Mouse (Mus musculus) C2C12 (cell line): ENCODE data around the gene Sult2b1.

Source experiments
- CTCF ChIP-seq: IDR thresholded peaks from one replicate; pipeline ENCODE4 v1.5.1; 2011; ENCODE audit not compliant: control insufficient read depth, insufficient read depth, insufficient read length
- MAX ChIP-seq: IDR thresholded peaks from one replicate; pipeline ENCODE4 v1.6.1; 2011; ENCODE audit warnings: mild to moderate bottlenecking, control low read depth
- MYOG ChIP-seq: IDR thresholded peaks from one replicate; pipeline ENCODE4 v1.6.1; 2011; ENCODE audit not compliant: control insufficient read depth, insufficient read length; ENCODE audit errors: extremely low read depth
- USF1 ChIP-seq: IDR thresholded peaks from one replicate; pipeline ENCODE4 v1.6.1; 2011; ENCODE audit warnings: low read depth, mild to moderate bottlenecking, control low read depth, moderate library complexity

- no peak for TF ChIP-seq MYOG
- no peak for TF ChIP-seq CTCF
- TF ChIP-seq MAX = no peak
- TF ChIP-seq USF1 = no peak
These were observed 73.8 kb downstream of the Sult2b1 start for GRCm38 (mm10) chr7:45710477-45711191.
